Mouse (Mus musculus) embryo, embryonic 10 days (tissue): ENCODE results near the gene Pgls.

Experiments
- DNase-seq: peaks from one replicate; pipeline ENCODE4 v3.0.0-alpha.2; 2015; ENCODE audit warnings: low spot score

Gene Pgls

GRCm38 (mm10) chr8:71569366-71570290 is 22.3 kb upstream of the Pgls start:
- peak; percentile 94 for DNase-seq

GRCm38 (mm10) chr8:71570291-71570954 is 21.6 kb upstream of the Pgls start:
- peak; percentile 93 for DNase-seq

GRCm38 (mm10) chr8:71572077-71572476 is 19.9 kb upstream of the Pgls start:
- DNase-seq = no peak

GRCm38 (mm10) chr8:71572847-71573633 is 18.9 kb upstream of the Pgls start:
- DNase-seq = no peak

GRCm38 (mm10) chr8:71574426-71574825 is 17.6 kb upstream of the Pgls start:
- DNase-seq = no peak

DNA sequence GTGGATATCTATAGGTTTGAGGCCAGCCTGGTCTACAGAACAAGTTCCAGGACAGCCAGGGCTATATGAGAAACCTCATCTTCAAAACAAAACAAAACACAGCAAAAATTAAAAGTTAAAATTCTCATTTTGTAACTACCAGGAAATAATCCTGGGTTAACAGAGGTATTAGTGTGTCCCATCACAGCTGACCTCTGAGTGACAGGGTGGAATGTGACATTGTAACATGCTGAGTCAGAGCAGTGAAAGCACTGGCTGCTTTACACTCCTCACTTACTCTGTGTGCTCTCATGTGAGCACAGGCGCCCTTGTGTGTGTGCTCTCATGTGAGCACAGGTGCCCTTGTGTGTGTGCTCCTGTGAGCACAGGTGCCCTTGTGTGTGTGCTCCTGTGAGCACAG is 17.0 kb upstream of the Pgls start:
- no peak for DNase-seq

DNA sequence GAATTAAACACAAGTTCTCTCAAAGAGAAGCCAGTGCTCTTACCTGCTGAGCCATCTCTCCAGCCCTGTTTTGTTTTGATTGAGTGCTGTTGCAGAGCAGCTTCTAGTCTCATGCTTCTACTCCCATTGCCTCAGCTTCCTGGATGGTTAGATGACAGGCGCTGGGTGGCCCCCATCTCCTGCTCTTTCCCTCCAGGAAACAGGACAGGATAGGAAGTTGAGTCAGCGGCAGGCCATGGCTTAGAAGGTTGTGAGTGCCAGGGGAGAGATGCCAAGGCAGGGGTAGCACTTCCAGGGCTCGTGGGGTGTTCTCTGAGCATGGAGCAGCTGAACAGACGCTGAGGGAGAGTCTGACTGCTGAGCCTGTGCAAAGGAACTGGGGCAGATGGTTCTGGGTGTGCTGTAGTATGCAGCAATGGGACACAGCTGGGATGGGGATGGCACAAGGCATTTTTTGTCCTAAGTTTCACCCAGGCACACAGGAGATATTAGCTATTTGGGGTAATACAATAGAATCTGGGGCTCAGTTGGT is 14.1 kb upstream of the Pgls start:
- no peak for DNase-seq

DNA sequence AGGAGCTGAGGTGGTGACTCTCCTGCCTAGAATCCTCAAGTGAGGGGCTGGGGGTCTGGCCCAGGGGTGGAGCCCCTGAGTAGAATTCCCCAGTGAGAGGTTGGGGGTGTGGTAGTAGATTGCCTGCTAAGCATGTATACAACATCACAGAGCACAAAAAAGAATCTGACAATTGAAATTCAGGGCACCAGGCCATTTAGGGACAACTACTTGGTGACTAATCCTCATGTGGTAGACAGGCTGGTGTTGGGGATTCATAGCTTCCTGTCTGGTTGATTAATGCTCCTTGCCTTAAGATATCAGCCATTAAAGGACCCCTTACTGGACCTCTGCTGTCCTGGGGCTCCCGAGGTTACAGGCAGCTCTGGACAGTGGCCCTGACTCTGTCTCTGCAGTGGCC is 13.0 kb upstream of the Pgls start:
- DNase-seq = no peak

GRCm38 (mm10) chr8:71579476-71579875 is 12.5 kb upstream of the Pgls start:
- no peak for DNase-seq

- no peak for DNase-seq
Observed at GRCm38 (mm10) chr8:71580201-71580600, 11.8 kb upstream of the Pgls start.

DNA sequence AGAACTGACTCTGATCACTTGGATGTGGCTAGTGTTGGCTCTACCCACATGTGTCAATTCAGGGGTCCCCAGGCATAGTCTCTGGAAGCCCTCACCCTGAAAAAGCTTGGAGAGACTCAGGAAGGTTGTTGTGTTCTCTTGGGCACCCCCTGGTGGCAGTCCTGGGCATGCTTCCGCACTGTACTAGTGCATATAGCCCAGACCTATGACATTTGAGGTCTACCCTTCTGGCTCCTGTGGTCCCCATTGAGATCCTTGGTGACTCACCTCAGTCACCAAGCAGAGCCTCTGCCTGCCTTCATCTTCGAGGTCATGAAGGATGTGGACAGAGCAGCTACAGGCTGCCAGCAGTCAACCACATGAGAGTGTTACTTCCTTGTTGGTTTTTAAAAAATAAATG is 5.1 kb upstream of the Pgls start:
- peak; percentile 51 for DNase-seq

DNA sequence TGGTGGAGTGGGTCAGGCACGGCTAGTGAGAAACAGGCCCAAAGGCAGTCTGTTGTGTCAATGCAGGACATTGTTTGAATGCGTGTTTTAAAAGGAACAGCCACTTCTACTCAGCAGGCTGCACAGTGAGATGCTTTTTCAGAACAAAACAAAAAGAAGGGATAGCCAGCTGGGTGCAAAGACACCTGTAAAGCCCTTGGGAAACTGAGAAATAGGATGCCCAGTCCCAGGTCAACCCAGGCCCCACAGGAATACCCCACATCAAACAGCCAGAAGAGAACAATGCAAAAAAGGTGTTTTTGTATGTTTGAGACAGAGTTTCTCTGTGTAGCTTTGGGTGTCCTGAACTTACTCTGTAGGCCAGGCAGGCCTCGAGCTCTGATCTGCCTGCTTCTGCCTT is 3.2 kb upstream of the Pgls start:
- no peak for DNase-seq

DNA sequence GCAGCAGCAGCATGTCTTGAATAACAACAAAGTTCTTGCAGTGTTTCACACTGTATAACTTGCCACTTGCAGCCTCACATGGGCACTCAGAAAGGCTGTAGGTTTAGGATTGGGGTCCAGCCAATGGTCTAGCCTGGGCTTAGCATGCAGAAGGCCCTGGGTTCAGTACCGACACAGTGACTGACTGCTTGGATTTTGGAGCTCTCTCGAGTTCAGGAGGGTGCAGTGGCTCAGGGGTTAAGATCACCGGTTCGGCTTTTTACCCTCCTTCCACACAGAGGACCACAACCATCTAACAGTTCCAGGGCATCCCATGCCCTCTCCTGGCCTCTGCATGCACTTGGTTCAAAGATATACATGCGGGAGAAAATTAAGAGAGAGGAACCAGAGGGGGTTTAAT is 959 bp upstream of the Pgls start:
- DNase-seq = no peak

DNA sequence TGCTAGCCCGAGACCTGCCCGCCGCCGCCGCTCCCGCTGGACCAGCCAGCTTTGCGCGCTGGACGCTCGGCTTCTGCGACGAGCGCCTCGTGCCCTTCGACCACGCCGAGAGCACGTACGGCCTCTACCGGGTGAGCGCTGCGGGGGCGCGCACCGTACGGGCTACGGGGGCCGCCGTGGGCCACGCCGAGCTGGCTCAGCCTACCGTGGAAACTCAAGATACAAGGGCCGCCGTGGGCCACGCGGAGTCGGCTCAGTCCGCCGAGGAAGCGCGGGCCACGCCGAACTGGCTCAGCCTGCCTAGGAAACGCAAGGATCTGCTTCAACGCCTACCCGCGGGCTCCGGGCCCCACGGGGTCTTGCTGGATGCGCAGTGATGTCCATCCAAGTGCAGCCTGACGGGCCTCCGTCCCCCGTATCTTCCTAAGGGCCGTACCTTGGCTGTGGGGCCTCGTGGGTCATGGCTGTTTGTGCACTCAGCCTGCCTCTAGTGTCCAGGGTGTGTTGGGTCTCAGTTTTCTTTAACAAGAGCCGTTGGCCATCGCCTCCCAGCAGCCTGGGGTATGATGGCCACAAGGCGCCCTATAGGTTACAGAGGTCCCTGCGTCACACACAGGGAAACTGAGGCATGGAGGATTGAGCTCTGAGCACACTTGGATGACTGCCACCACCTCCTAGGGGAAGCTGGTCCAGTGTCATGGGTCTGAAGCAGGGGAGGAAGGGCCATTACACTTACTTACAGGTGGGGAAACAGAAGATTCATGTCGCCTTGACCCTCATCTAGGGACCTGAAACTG is 596 bp downstream of the Pgls start:
- peak; percentile 73 for DNase-seq

GRCm38 (mm10) chr8:71593556-71594323 is 1.8 kb downstream of the Pgls start:
- no peak for DNase-seq

GRCm38 (mm10) chr8:71594324-71594722 is 2.3 kb downstream of the Pgls start:
- no peak for DNase-seq

DNA sequence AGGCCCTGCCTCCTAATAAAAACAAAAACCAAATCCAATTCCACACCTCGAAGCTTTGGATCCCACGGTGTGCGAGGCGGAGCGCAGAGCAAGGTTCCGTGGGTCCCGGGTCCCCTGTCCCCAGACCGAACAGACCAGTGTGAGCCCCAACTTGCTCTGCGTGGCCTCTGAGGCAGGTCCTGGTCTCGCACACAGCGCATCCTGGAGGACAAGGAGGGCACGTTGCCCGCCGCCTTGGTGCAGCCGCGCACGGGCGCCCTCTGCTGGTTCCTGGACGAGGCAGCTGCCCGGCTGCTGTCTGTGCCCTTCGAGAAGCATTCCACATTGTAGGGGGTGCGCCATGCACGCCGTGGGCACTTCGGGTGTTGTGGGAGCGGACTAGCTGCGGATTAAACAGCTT is 3.9 kb downstream of the Pgls start:
- DNase-seq = peak; percentile 89

- DNase-seq = no peak
Observed at GRCm38 (mm10) chr8:71596384-71596783, 4.4 kb downstream of the Pgls start.

DNA sequence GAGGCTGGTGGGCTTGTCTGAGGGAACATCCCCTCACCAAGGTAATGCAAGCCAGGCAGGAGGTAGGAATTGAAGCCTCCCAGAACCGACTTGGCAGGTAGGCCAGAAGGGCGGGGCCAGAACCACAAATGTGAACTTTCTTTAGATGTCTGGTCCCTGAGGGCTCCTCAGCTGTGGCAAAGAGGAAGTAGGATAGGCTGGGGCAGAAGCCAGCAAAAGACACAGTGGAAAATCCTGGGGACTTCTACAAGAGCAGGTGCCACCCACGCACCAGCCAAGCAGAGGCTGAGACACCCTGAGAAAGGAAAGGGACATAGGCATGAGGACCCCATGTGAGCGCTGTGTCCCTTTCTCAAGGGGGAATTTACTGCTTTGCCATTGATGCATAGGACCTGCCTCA is 4.8 kb downstream of the Pgls start:
- DNase-seq = no peak

GRCm38 (mm10) chr8:71597451-71597850 is 5.5 kb downstream of the Pgls start, which contains the start of gene Fam129c:
Gene Fam129c, plus strand, starts transcription at chr8:71597648.
- no peak for DNase-seq

- DNase-seq = no peak
Observed at GRCm38 (mm10) chr8:71598375-71598774, 6.4 kb downstream of the Pgls start.
